Mouse (Mus musculus): ENCODE data around the gene 4933411K16Rik. TPM values are rescaled to one million over a fixed set of nuclear protein-coding genes. Genes with fewer than 3 reads are reported as not detected.

4933411K16Rik gene
- polyA plus RNA-seq, 1 experiment from 2014 or later, result not detected

- peaks cover 24% of the 10 kb centered on the region for H3K4me1 ChIP-seq (replicated peaks; ENCODE audit: control insufficient read depth, insufficient read depth, low read length)
- 77% methylated on average over 4 of the region's 4 CpGs for WGBS
- no peak overlapping the region for H3K4me2 ChIP-seq (ENCODE audit: low read depth, low read length)
- no peak overlapping the region for H3K4me3 ChIP-seq (ENCODE audit: low read length)
- H3K27ac ChIP-seq (ENCODE audit: low read length), result no peak overlapping the region
- H3K9ac ChIP-seq (ENCODE audit: low read length), result no peak overlapping the region
- no peaks in the 10 kb centered on the region for H3K9me3 ChIP-seq (ENCODE audit: control insufficient read depth, low read length)
- H3K36me3 ChIP-seq (ENCODE audit: control insufficient read depth, insufficient read depth, low read length), result no peaks in the 10 kb centered on the region
- H3K27me3 ChIP-seq (ENCODE audit: control insufficient read depth, insufficient read depth, low read depth, low read length), result no peaks in the 10 kb centered on the region
- ATAC-seq (ENCODE audit: low read depth), result no peak
Measured at GRCm38 (mm10) chr19:42016251-42016650, 35.8 kb upstream of the 4933411K16Rik start.

GRCm38 (mm10) chr19:42016840-42017239 lies 35.2 kb upstream of the 4933411K16Rik start:
- Histone ChIP-seq H3K4me1 (replicated peaks; ENCODE audit: control insufficient read depth, insufficient read depth, low read length) (peaks cover 24% of the 10 kb centered on the region), H3K9ac (ENCODE audit: low read length) (no peak overlapping the region), H3K4me2 (ENCODE audit: low read depth, low read length) (no peak overlapping the region), H3K4me3 (ENCODE audit: low read length) (no peak overlapping the region), H3K9me3 (ENCODE audit: control insufficient read depth, low read length) (no peaks in the 10 kb centered on the region), H3K27me3 (ENCODE audit: control insufficient read depth, insufficient read depth, low read depth, low read length) (no peaks in the 10 kb centered on the region), H3K27ac (ENCODE audit: low read length) (peak overlapping the region; percentile 75), H3K36me3 (ENCODE audit: control insufficient read depth, insufficient read depth, low read length) (no peaks in the 10 kb centered on the region)
- 54% methylated on average over 5 of the region's 5 CpGs for WGBS
- no peak for ATAC-seq (ENCODE audit: low read depth)

GRCm38 (mm10) chr19:42017399-42018247 lies 34.4 kb upstream of the 4933411K16Rik start:
- Histone ChIP-seq H3K4me1 (replicated peaks; ENCODE audit: control insufficient read depth, insufficient read depth, low read length) (peaks cover 24% of the 10 kb centered on the region), H3K36me3 (ENCODE audit: control insufficient read depth, insufficient read depth, low read length) (no peaks in the 10 kb centered on the region), H3K27me3 (ENCODE audit: control insufficient read depth, insufficient read depth, low read depth, low read length) (no peaks in the 10 kb centered on the region), H3K27ac (ENCODE audit: low read length) (peak overlapping the region; percentile 75), H3K4me3 (ENCODE audit: low read length) (no peak overlapping the region), H3K4me2 (ENCODE audit: low read depth, low read length) (peak overlapping the region; percentile 8; the same call in 1 of the 2 replicates), H3K9ac (ENCODE audit: low read length) (peak overlapping the region; percentile 14; the same call in 1 of the 2 replicates), H3K9me3 (ENCODE audit: control insufficient read depth, low read length) (no peaks in the 10 kb centered on the region)
- ATAC-seq (ENCODE audit: low read depth), result peak; percentile 73
- WGBS, result 47% methylated on average over 8 of the region's 8 CpGs

- no peaks in the 10 kb centered on the region for H3K27me3 ChIP-seq (ENCODE audit: control insufficient read depth, insufficient read depth, low read depth, low read length)
- H3K27ac ChIP-seq (ENCODE audit: low read length), result peak overlapping the region; percentile 75
- no peaks in the 10 kb centered on the region for H3K36me3 ChIP-seq (ENCODE audit: control insufficient read depth, insufficient read depth, low read length)
- no peak overlapping the region for H3K4me3 ChIP-seq (ENCODE audit: low read length)
- 37% methylated on average over 4 of the region's 4 CpGs for WGBS
- peaks cover 24% of the 10 kb centered on the region for H3K4me1 ChIP-seq (replicated peaks; ENCODE audit: control insufficient read depth, insufficient read depth, low read length)
- H3K4me2 ChIP-seq (ENCODE audit: low read depth, low read length), result no peak overlapping the region
- H3K9ac ChIP-seq (ENCODE audit: low read length), result no peak overlapping the region
- H3K9me3 ChIP-seq (ENCODE audit: control insufficient read depth, low read length), result no peaks in the 10 kb centered on the region
- ATAC-seq (ENCODE audit: low read depth), result 0 out of 2 replicates have a peak, but pooled peaks have one; percentile 41
Measured at GRCm38 (mm10) chr19:42019011-42019522, 33.0 kb upstream of the 4933411K16Rik start.

- H3K27me3 ChIP-seq (ENCODE audit: control insufficient read depth, insufficient read depth, low read depth, low read length), result no peaks in the 10 kb centered on the region
- H3K9me3 ChIP-seq (ENCODE audit: control insufficient read depth, low read length), result no peaks in the 10 kb centered on the region
- no peak for ATAC-seq (ENCODE audit: low read depth)
- H3K27ac ChIP-seq (ENCODE audit: low read length), result no peak overlapping the region
- H3K36me3 ChIP-seq (ENCODE audit: control insufficient read depth, insufficient read depth, low read length), result no peaks in the 10 kb centered on the region
- no peak overlapping the region for H3K4me2 ChIP-seq (ENCODE audit: low read depth, low read length)
- no peak overlapping the region for H3K4me3 ChIP-seq (ENCODE audit: low read length)
- H3K9ac ChIP-seq (ENCODE audit: low read length), result no peak overlapping the region
- peaks cover 21% of the 10 kb centered on the region for H3K4me1 ChIP-seq (replicated peaks; ENCODE audit: control insufficient read depth, insufficient read depth, low read length)
- 71% methylated on average over 10 of the region's 10 CpGs for WGBS
Measured at GRCm38 (mm10) chr19:42021681-42022541, 30.1 kb upstream of the 4933411K16Rik start.

GRCm38 (mm10) chr19:42022542-42022848 lies 29.6 kb upstream of the 4933411K16Rik start:
- Histone ChIP-seq H3K36me3 (ENCODE audit: control insufficient read depth, insufficient read depth, low read length) (no peaks in the 10 kb centered on the region), H3K27me3 (ENCODE audit: control insufficient read depth, insufficient read depth, low read depth, low read length) (no peaks in the 10 kb centered on the region)
- no peak for ATAC-seq (ENCODE audit: low read depth)

GRCm38 (mm10) chr19:42026158-42026557 lies 25.9 kb upstream of the 4933411K16Rik start:
- 3% methylated on average over 5 of the region's 5 CpGs for WGBS
- H3K4me3 ChIP-seq (ENCODE audit: low read length), result no peak overlapping the region
- no peak overlapping the region for H3K9ac ChIP-seq (ENCODE audit: low read length)
- H3K27ac ChIP-seq (ENCODE audit: low read length), result no peak overlapping the region
- peak; percentile 80 for ATAC-seq (ENCODE audit: low read depth)
- H3K9me3 ChIP-seq (ENCODE audit: control insufficient read depth, low read length), result no peaks in the 10 kb centered on the region
- H3K27me3 ChIP-seq (ENCODE audit: control insufficient read depth, insufficient read depth, low read depth, low read length), result no peaks in the 10 kb centered on the region
- no peak overlapping the region for H3K4me2 ChIP-seq (ENCODE audit: low read depth, low read length)
- no peaks in the 10 kb centered on the region for H3K36me3 ChIP-seq (ENCODE audit: control insufficient read depth, insufficient read depth, low read length)
- no peaks in the 10 kb centered on the region for H3K4me1 ChIP-seq (replicated peaks; ENCODE audit: control insufficient read depth, insufficient read depth, low read length)

More at GRCm38 (mm10) chr19:42022542-42022848, 29.6 kb upstream of the 4933411K16Rik start:
- Histone ChIP-seq H3K9ac (ENCODE audit: low read length) (no peak overlapping the region), H3K4me2 (ENCODE audit: low read depth, low read length) (no peak overlapping the region), H3K9me3 (ENCODE audit: control insufficient read depth, low read length) (no peaks in the 10 kb centered on the region), H3K27ac (ENCODE audit: low read length) (no peak overlapping the region), H3K4me1 (replicated peaks; ENCODE audit: control insufficient read depth, insufficient read depth, low read length) (peaks cover 15% of the 10 kb centered on the region), H3K4me3 (ENCODE audit: low read length) (no peak overlapping the region)
- 84% methylated on average over 2 of the region's 2 CpGs for WGBS

GRCm38 (mm10) chr19:42031112-42031511 lies 20.9 kb upstream of the 4933411K16Rik start:
- Histone ChIP-seq H3K27ac (ENCODE audit: low read length) (no peak overlapping the region), H3K9ac (ENCODE audit: low read length) (no peak overlapping the region), H3K4me3 (ENCODE audit: low read length) (no peak overlapping the region), H3K9me3 (ENCODE audit: control insufficient read depth, low read length) (no peaks in the 10 kb centered on the region), H3K4me2 (ENCODE audit: low read depth, low read length) (no peak overlapping the region), H3K27me3 (ENCODE audit: control insufficient read depth, insufficient read depth, low read depth, low read length) (no peaks in the 10 kb centered on the region), H3K4me1 (replicated peaks; ENCODE audit: control insufficient read depth, insufficient read depth, low read length) (peaks cover 9% of the 10 kb centered on the region; the same call in 1 of the 2 replicates), H3K36me3 (ENCODE audit: control insufficient read depth, insufficient read depth, low read length) (no peaks in the 10 kb centered on the region)
- no peak for ATAC-seq (ENCODE audit: low read depth)
- WGBS, result 80% methylated on average over 5 of the region's 5 CpGs

GRCm38 (mm10) chr19:42033611-42034010 lies 18.4 kb upstream of the 4933411K16Rik start:
- WGBS, result 83% methylated on average over 14 of the region's 14 CpGs
- Histone ChIP-seq H3K9me3 (ENCODE audit: control insufficient read depth, low read length) (no peaks in the 10 kb centered on the region), H3K4me2 (ENCODE audit: low read depth, low read length) (no peak overlapping the region), H3K4me1 (replicated peaks; ENCODE audit: control insufficient read depth, insufficient read depth, low read length) (peaks cover 9% of the 10 kb centered on the region; the same call in 1 of the 2 replicates), H3K27ac (ENCODE audit: low read length) (no peak overlapping the region), H3K9ac (ENCODE audit: low read length) (no peak overlapping the region), H3K27me3 (ENCODE audit: control insufficient read depth, insufficient read depth, low read depth, low read length) (no peaks in the 10 kb centered on the region), H3K4me3 (ENCODE audit: low read length) (no peak overlapping the region), H3K36me3 (ENCODE audit: control insufficient read depth, insufficient read depth, low read length) (no peaks in the 10 kb centered on the region)
- no peak for ATAC-seq (ENCODE audit: low read depth)

Data from lung, embryonic 16.5 days (tissue).